Mouse (Mus musculus) testis, adult 2 months (tissue): Measurements from ENCODE around the gene Stox2. TPM values are rescaled to one million over a fixed set of nuclear protein-coding genes. Genes with fewer than 3 reads are reported as not detected.

Source experiments
- H3K27ac ChIP-seq: fragments of 200-500 bp; 2 replicates; pipeline ENCODE4 v1.5.1; 2012; ENCODE audit warnings: low read depth, low read length; ENCODE audit not compliant: control insufficient read depth, insufficient read depth
- H3K27me3 ChIP-seq: fragments of 200-500 bp; 2 replicates; pipeline ENCODE4 v1.6.1; 2012; ENCODE audit warnings: mild to moderate bottlenecking, low read length, moderate library complexity; ENCODE audit not compliant: control insufficient read depth, insufficient read depth
- H3K36me3 ChIP-seq: fragments of 200-500 bp; 2 replicates; pipeline ENCODE4 v1.6.1; 2012; ENCODE audit warnings: mild to moderate bottlenecking, low read length; ENCODE audit not compliant: control insufficient read depth, insufficient read depth
- H3K4me1 ChIP-seq: fragments of 200-500 bp; 2 replicates; pipeline ENCODE4 v1.6.1; 2012; ENCODE audit warnings: low read length; ENCODE audit not compliant: control insufficient read depth, insufficient read depth
- H3K4me3 ChIP-seq: fragments of 200-500 bp; 2 replicates; pipeline ENCODE4 v1.5.1; 2012; ENCODE audit warnings: low read depth, mild to moderate bottlenecking, low read length, moderate library complexity, mixed read lengths; ENCODE audit not compliant: control insufficient read depth
- CTCF ChIP-seq: fragments of 200-500 bp; IDR thresholded peaks from 2 replicates; pipeline ENCODE4 v1.5.1; 2012; ENCODE audit warnings: low read depth, mild to moderate bottlenecking, inconsistent platforms, low read length, moderate library complexity; ENCODE audit not compliant: control insufficient read depth, insufficient read depth, insufficient replicate concordance
- POLR2A ChIP-seq: fragments of 200-500 bp; IDR thresholded peaks from 2 replicates; pipeline ENCODE4 v1.6.1; 2012; ENCODE audit warnings: low read depth, mild to moderate bottlenecking, inconsistent platforms, low read length, moderate library complexity; ENCODE audit not compliant: control insufficient read depth
- polyA plus RNA-seq: library from polyadenylated mRNA; depleted of rRNA; stranded (reverse); fragments of >200 nt; gene quantifications from 2 replicates; pipeline ENCODE4 v1.2.3, GENCODE M21; 2012

Gene Stox2
- polyA plus RNA-seq, 1 experiment = 8.3 TPM

DNA sequence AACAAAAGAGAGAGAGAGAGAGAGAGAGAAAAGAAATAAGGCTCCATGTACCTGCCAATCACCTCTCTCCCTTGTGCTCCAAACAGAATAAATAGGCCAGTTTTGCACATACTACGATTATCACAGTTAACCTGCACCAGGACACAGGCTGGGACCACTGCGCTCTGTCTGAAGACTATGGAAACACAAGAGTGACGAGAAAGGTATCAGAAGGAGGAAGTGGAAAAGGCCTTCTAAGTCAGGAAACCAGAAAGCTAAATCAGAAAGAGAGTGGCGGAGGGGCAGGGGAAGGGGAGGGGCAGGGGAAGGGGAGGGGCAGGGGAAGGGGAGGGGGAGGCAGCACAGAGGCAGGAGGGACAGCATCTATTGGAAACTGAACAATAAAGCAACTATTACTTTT, 195.3 kb downstream of the Stox2 start:
- Histone ChIP-seq H3K4me1 (no peaks in the 10 kb centered on the region), H3K27ac (no peak overlapping the region), H3K27me3 (no peaks in the 10 kb centered on the region), H3K4me3 (no peak overlapping the region), H3K36me3 (no peaks in the 10 kb centered on the region)
- no peak for TF ChIP-seq CTCF
- no peak for TF ChIP-seq POLR2A

DNA sequence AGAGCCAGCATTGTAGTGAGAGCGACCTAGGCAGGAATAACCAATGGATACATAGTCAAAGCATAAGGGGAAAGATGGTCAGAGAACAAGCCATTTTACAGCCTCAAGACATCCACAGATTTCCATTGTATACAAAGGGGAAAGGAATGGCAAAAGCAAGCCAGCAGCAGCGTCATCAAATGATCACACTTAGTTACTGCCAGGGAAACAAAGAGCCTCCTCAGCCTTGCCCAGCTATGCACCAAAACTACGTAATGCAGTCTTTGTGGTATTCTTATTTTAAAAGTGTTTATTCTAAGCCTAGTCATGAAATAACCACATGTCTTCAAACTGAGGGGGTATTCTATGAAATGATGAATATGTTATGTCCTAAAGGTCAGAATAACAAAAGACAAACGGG, 201.0 kb downstream of the Stox2 start:
- no peaks in the 10 kb centered on the region for H3K27me3 ChIP-seq
- TF ChIP-seq CTCF = no peak
- no peaks in the 10 kb centered on the region for H3K4me1 ChIP-seq
- H3K27ac ChIP-seq = no peak overlapping the region
- no peak overlapping the region for H3K4me3 ChIP-seq
- H3K36me3 ChIP-seq = no peaks in the 10 kb centered on the region

DNA sequence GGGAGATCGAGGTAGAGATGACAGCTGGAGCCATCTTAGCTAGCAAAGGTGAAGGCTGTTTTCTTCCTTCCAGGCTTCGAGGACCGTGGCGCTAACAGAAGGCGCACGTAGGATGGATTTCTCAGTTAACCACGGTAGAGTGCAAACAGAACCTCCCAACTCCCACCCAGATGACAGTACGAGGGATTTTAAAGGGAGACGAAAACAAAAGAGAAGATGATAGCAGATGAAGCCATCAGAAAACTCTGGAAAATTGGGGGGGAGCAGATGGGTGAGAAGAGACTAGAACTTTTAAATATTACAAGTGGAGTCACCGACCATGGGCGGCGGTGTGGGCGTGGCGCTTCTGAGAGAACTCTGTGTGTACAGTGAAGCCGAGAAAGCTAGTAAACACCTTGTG, 202.0 kb downstream of the Stox2 start:
- no peaks in the 10 kb centered on the region for H3K36me3 ChIP-seq
- H3K27ac ChIP-seq = no peak overlapping the region
- H3K4me1 ChIP-seq = no peaks in the 10 kb centered on the region
- no peak overlapping the region for H3K4me3 ChIP-seq
- H3K27me3 ChIP-seq = no peaks in the 10 kb centered on the region
- TF ChIP-seq CTCF = no peak

DNA sequence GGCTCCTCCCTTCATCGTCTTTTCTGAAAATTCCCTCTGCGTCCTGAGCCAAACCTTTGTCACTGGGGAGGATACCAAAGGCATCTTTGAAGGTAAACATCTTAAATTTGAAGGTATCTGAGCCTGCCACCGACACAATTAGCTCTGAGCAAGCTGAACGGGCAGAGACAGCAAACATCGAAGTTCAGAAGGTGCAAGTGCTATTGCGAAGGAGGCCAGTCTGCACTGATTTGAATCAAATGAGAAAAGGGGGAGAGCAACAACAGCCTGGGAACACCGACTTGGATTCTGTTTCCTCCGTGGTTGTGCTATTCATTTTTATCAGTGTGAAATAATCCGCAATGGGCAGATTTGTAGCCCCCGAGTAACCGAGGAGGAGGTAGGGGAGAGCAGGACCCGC, 202.5 kb downstream of the Stox2 start:
- H3K36me3 ChIP-seq = no peaks in the 10 kb centered on the region
- no peak for TF ChIP-seq POLR2A
- TF ChIP-seq CTCF = no peak
- no peaks in the 10 kb centered on the region for H3K4me1 ChIP-seq
- no peak overlapping the region for H3K27ac ChIP-seq
- no peak overlapping the region for H3K4me3 ChIP-seq
- H3K27me3 ChIP-seq = no peaks in the 10 kb centered on the region

DNA sequence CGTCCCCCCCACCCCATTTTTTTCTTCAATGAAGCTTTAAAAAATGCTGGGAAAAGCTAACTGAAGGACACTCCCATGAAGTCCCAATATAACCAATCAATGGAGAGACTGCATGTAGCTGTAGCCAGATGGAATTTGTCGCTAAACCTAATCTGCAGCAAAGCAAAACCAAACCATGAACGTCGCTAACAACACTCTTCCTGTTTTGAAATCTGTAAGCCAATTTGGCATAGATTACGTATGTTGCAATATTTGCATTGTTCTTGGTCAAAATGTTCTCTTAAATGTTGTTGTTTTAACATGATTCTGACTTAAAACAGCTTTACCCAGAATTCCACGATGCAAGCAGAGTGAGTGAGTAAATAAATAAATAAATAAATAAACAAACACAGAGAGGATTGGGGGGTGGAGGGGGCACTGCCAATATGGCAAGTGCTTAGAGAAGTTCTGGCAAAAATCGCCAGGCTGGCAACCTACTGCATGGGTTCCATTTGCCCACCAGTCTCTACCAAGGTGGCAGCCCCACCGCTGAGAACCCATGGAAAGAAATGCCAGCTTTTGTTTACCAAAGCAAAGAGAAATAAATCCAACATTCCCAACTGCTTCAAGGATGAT, 203.0 kb downstream of the Stox2 start:
- TF ChIP-seq CTCF (no peak), POLR2A (no peak)
- Histone ChIP-seq H3K4me3 (no peak overlapping the region), H3K4me1 (no peaks in the 10 kb centered on the region), H3K27me3 (no peaks in the 10 kb centered on the region), H3K27ac (no peak overlapping the region), H3K36me3 (no peaks in the 10 kb centered on the region)

DNA sequence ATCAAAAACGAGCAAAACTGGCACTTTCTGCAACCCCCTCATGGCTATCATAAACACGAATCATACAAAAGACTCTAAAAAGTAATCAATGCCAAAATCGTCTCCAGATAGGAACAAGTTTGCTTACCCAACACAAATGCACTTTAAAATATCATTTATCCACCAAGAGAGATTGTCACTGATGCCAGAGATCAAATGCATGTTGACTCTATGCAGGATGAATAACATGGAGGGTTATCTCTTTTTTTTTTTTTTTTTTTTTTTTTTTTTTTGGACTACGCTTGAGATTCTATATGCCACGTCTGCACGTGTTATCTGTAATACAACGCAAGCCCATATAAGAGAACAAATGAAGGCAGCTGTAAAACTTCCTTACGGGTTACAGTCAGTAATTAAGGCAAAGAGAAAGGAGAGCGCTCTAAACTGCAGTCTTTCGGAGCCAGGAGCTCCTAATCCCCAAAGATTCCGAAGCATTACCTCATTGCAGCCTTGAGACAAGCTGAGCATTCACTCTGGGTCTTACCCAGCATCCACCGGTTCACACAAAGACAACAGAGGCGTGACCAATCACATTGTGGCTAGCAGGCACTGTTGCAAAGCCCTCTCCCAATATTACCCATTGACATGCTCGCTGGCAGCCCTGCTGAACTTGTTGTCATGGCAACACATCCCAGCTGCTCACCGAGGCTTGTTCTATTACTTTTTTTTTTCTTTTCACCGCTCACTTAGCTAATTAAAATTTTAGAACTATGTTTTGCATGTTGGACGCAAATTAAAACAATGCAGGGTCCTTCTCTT, 203.8 kb downstream of the Stox2 start:
- H3K4me3 ChIP-seq = no peak overlapping the region
- no peaks in the 10 kb centered on the region for H3K36me3 ChIP-seq
- H3K4me1 ChIP-seq = no peaks in the 10 kb centered on the region
- H3K27me3 ChIP-seq = no peaks in the 10 kb centered on the region
- TF ChIP-seq POLR2A = no peak
- no peak for TF ChIP-seq CTCF
- no peak overlapping the region for H3K27ac ChIP-seq

DNA sequence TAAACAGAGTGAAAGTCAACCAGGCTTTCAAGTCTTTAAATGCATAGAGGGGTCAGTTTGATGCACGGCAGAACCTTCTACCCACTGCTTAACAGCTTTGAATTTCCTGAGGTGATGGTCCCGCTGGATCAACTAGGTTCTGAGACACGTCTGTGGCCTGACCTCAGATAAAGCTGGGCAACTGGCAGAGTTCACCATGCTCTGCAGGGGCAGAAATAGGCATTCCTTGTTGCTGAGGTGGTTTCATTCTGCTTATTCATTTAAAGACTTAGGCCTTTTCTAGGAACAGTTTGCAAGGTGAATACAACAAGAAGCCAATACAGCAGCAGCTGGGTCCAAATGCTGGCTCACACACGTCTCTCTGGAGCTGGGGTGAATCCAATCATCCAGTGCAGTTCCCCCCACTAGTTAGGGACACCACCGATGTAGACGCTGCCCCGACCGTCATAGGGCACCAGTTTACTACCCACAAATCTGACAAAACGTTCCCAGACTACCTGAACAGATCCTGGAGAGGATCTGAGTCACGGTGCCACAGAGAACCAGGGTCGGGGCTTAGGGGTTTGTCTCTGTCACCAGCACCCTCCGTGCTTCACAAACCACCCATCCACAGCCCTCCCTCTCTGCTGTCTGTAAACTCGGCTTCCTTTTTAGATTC, 204.6 kb downstream of the Stox2 start:
- TF ChIP-seq CTCF (no peak), POLR2A (no peak)
- Histone ChIP-seq H3K4me1 (no peaks in the 10 kb centered on the region), H3K27ac (no peak overlapping the region), H3K4me3 (no peak overlapping the region), H3K36me3 (no peaks in the 10 kb centered on the region), H3K27me3 (no peaks in the 10 kb centered on the region)
